Mouse (Mus musculus) layer of hippocampus, postnatal 14 days (tissue): Measurements from ENCODE around the gene Utrn. TPM values are rescaled to one million over a fixed set of nuclear protein-coding genes. Genes with fewer than 3 reads are reported as not detected.

Source experiments
- DNase-seq, 2 experiments: peaks; one replicate each; pipeline ENCODE4 v3.0.0; 2021 to 2022; ENCODE audit warnings: low spot score in 2 of 2, mixed read lengths in 1 of 2
- total RNA-seq, 2 experiments: library from RNA; stranded (reverse); gene quantifications; 2 replicates each; pipeline ENCODE4 v1.2.3; 2021

The Utrn gene
- total RNA-seq, 2 experiments from 2014 or later: 35.6 to 40.3 TPM

DNA sequence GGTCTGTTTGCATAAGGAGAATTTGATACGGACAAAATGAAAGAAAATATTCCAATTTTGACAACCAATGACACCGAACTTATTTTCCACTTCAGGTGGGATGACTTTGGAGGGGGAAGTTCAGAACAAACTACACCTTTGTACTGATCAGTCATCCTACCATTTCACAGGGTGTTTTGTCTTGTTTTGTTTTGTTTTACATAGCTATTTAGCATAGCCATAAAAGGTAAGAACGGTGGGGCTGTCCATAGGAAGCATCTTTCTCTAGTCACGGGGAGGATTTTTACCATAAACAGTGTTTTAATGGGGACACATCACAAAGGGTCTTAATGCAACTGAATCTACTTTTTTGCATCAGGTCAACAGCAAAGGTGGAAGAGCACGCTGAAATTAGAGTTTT lies 319.9 kb downstream of the Utrn start:
- DNase-seq: no peak

DNA sequence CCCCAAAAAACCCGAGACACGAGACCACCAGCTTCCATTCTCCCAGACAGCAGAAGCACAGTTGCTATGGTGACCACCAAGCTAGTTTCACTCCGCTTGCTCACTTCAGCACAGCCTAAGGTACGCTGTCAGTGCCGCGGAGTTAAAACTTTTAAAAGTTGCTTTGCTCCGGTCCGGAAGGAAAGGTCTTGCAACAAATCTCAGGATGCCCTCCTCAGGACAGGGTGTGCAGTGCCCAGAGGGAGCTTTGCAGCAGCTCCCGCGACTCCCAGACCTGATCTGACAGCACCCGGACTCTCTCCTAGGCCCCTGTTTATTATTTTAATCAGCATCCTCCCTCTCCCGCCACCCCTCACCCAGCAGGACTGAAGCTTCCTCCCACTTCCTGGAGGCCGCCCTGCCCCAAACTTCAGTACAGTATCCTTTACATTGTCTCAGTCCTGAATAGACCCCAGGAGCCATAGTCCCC lies 320.5 kb downstream of the Utrn start:
- peak in 1 of 2 experiments; percentile 11 for DNase-seq

DNA sequence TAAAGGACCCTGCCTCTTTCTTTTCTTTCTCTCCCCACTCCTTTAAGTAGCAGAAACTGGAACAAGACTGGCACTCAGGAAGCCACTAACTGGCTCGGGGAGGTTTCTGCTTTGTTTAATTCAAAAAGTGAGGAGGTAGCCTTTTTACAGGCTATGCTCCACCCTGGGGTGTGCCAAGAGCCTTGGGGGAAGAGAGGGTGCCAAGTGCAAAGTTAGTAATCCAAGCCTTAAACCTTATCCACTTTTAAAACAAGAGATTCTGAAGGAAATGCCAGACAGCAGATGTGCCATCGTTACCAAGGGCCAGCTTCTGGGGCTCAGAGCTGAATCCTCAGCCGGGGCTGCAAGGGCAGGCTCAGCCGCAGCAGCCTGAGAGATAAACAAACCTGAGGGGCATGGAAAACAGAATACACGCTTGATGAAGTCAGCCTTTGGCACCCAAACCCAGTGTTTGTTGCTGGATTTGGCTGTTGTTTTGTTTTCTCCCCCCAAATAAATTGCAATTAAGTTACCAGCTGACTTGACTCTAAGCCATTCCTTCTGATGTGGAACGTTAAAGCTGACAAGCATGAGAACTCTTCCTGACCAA lies 322.0 kb downstream of the Utrn start:
- DNase-seq: peak; percentile 8 to 34

DNA sequence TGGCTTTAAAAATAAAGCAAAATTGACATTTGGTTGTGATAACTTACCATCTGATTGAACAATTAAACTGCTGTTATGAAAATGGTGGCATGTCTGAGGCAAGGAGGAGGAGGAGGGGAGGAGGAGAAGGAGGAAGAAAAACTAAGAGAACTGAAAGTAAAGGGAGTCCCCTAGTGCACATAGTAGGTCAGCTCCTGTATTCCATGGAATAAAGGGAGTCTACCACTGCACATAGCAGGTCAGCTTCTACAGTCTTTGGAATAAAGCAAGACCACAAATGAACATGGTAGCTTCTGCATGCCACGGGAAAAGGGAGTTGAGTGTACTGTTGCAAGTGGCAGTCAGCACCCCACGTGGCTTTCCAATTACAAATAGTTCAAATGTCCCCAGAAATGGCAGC lies 323.7 kb downstream of the Utrn start:
- no peak for DNase-seq

GRCm38 (mm10) chr10:12541757-12542156 lies 327.4 kb downstream of the Utrn start:
- DNase-seq: no peak

DNA sequence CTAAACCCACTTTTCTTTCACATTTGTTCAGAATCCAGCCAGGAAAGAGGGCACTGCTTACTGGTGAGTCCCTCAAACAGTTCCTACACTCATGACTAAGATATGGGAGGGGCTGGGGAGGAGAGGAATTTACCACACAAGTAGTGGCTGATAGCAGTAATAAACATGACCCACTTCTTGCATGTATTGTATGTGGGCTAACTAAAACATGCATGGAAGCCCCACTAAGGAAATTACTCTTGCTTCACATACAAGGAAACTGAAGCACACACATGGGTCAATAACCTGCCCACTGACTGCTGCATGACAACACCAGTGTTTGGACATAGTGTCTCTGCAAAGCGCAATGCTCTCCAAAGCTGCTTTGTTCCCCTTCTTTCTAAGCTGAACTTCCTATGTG lies 333.9 kb downstream of the Utrn start:
- DNase-seq: no peak

DNA sequence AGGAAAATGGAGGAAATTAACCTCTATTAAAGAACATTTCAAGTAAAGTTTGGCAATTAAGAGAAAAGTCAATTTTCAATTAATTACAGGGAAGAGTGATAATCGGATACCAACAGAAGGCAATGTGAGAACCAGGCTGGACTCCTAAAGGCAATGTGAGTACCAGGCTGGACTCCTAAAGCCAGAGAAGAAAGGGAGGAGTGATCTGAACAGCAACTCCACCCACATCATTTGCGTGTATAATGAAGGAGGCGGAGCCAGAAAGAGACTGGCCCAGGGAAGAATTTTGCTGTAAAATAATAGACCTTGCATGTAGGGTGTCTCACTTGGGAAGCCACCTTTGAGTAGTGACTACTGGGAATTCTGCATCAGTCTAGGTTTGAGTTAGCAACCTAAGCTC lies 334.4 kb downstream of the Utrn start:
- no peak for DNase-seq

- DNase-seq: no peak
Measured at GRCm38 (mm10) chr10:12534301-12534700, 334.9 kb downstream of the Utrn start.

- DNase-seq: no peak
Measured at GRCm38 (mm10) chr10:12522078-12522477, 347.1 kb downstream of the Utrn start.

DNA sequence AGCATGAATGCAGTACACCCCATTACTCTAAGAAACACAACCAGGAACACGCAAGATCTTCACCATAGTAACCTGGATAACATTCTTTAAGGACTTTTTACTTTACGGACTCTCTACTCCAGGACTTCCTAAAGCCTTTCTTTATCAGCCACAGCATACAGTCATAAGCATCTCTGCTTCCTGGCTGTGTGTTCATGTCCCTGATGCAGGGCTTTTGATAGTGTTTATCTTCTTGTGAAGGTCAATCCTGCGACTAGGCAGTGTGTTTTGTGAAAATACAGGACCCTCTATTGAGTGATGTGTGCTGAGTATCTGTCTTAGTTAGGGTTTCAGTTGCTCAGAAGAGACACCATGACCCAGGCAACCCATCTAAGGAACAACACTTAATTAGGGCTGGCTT lies 351.0 kb downstream of the Utrn start:
- DNase-seq: no peak

DNA sequence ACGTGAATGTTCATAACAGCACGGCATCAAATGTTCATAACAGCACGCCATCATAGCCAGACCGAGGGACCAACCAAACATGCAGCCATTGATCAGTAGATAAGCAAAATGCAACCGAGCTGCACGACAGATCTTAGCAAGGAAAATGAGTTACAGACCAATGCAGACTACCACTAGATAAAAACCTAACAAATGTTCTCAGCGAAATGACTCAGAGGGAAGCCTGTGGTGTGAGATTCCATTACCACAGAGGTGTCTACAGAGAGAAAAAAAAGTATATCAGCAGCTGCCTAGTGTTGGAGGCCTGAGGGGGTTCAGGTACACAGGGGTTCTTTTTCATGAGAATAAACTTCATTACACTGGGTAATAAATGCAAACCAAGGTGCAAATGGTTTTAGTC lies 363.6 kb downstream of the Utrn start:
- no peak for DNase-seq

DNA sequence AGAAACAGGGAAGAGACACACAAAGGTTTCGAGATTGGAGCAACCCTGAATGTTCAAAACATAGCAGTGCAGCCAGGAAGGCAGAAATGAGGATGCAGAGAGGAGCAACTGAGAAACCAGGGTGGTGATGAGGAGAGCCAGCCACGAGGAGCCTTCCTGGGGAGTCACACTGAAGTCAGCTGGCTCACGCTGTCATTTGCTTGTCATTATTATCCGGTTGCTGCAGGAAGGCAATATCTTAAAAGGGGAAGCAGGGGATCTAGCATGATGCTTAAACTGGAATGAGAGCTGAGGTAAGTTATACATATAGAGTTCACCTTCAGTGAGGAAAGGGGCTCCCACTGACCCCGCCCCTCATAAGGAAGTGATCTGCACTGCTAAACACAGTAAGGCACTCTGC lies 368.7 kb downstream of the Utrn start:
- DNase-seq: no peak

- no peak for DNase-seq
Measured at GRCm38 (mm10) chr10:12497555-12497954, 371.6 kb downstream of the Utrn start.

- DNase-seq: no peak
Measured at GRCm38 (mm10) chr10:12489551-12490177, 379.5 kb downstream of the Utrn start.

GRCm38 (mm10) chr10:12488518-12488917 lies 380.6 kb downstream of the Utrn start:
- no peak for DNase-seq

- DNase-seq: no peak
Measured at GRCm38 (mm10) chr10:12488117-12488516, 381.0 kb downstream of the Utrn start.

- no peak for DNase-seq
Measured at GRCm38 (mm10) chr10:12483494-12483893, 385.7 kb downstream of the Utrn start.

GRCm38 (mm10) chr10:12482975-12483374 lies 386.2 kb downstream of the Utrn start:
- no peak for DNase-seq

DNA sequence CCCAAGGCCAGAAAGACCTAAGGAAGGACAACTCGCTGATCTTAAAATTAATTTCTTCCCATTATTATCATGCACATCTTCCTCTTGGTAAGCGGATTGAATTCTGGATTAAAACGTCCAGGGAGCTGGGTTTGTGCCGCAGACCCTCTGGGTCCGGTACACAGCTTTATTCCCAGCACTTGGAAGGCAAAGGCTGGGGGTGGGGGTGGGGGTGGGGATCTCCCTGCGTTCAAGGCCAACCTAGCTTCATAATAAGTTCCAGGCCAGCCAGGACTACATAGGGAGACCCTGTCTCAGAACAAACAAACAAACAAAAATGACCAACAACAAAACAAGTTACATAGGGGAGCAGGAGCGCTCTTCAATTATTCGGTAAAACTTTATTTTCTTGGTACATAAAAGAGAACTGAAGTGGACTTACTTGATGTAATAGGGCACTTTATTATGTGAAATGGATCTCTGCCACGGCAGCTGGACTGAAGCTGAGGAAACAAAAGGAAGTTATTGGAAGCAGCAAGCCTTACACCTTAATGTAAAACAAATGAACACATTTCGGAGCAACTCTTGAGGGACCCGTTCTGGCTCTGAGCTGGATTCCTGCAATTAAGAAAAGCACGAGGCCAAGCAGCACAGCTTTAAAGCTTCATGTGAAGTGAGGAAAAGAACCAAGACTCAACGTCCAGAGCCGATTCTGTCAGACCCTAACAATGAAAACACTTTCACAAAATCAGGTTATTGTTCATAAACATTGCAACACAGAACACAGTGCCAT lies 394.1 kb downstream of the Utrn start:
- no peak for DNase-seq

DNA sequence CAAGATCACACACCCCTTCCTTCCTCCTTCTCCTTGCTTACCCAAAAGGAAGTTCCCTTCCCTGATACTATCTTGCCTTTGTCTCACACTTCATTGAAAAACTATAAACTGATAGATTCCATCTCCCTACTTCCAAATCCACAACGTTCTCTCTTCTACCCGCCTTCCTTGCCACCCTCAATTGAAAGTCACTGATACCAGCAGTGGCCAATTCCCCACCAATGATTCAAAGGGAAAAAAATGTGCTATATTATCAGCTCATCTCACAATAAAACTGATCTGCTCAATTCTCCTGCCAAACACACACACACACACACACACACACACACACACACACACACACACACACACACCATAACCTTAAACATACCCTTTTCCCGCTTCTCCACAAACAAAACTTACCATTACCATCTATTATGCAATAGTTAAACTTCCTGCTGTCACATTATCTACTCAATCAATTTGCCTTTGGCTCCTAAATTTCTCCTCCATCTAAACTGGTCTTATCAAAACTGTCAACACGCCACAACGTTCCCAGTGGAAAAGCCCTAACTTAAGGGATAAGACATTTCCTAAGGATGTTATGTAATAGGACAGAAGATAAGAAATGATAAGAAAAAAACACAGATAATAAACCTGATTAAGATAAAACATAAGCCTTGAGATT lies 399.6 kb downstream of the Utrn start:
- no peak for DNase-seq

GRCm38 (mm10) chr10:12467544-12467943 lies 401.6 kb downstream of the Utrn start:
- DNase-seq: no peak

DNA sequence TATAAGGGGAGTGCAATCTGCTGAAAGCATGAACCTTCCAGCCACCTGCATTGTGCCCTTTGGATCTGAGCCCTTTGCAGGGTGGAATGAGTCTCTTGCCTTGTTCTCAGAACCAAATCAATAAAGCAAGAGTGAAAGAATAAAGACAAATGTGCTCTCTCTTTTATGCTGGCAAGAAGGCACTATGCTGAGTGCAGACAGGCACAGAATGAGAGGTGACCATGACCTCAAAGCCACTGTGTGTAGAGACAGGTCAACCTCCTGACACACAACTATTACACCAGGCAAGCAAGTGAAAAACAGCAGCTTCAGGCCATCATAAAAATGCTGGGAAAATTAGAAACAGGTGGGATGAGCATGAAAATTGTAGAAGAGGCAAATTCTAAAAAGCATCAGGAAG lies 408.2 kb downstream of the Utrn start:
- DNase-seq: no peak
